Mouse (Mus musculus) ES-E14 (cell line): ENCODE measurements around the gene Best3. TPM values are rescaled to one million over a fixed set of nuclear protein-coding genes. Genes with fewer than 3 reads are reported as not detected.

ENCODE experiments used
- DNase-seq: peaks from one replicate; pipeline ENCODE4 v3.0.0-alpha.2; 2013; ENCODE audit warnings: low read depth, low spot score
- H3K27ac ChIP-seq: 2 replicates; pipeline ENCODE4 v1.5.1; 2012; ENCODE audit warnings: low read depth, mild to moderate bottlenecking, low read length, moderate library complexity, mixed read lengths; ENCODE audit not compliant: poor library complexity, insufficient read depth, severe bottlenecking
- H3K36me3 ChIP-seq: 2 replicates; pipeline ENCODE4 v1.6.1; 2012; ENCODE audit warnings: mild to moderate bottlenecking, low read length, moderate library complexity, mixed read lengths; ENCODE audit not compliant: control insufficient read depth, poor library complexity, insufficient read depth, severe bottlenecking
- H3K4me1 ChIP-seq, 2 experiments: fragments of 150-350 bp in 1 of 2; sonication (generic) in 1 of 2; 2 replicates each; pipeline ENCODE4 v1.6.1; 2012; ENCODE audit warnings: low read length in 2 of 2, mild to moderate bottlenecking in 1 of 2, mixed read lengths in 1 of 2; ENCODE audit not compliant: control insufficient read depth in 2 of 2, insufficient read depth in 2 of 2, poor library complexity in 1 of 2
- H3K4me3 ChIP-seq, 2 experiments: fragments of 150-350 bp in 1 of 2; sonication (generic) in 1 of 2; 2 replicates each; pipeline ENCODE4 v1.5.1; 2012; ENCODE audit warnings: low read length in 2 of 2, low read depth in 1 of 2, mild to moderate bottlenecking in 1 of 2, mixed read lengths in 1 of 2; ENCODE audit not compliant: insufficient read depth in 1 of 2, poor library complexity in 1 of 2, severe bottlenecking in 1 of 2
- H3K9ac ChIP-seq: 2 replicates; pipeline ENCODE4 v1.6.1; 2012; ENCODE audit warnings: low read depth, mild to moderate bottlenecking, low read length, mixed read lengths; ENCODE audit not compliant: poor library complexity, insufficient read depth, severe bottlenecking
- H3K9me3 ChIP-seq: fragments of 150-350 bp; sonication (generic); 2 replicates; pipeline ENCODE4 v1.6.1; 2012; ENCODE audit warnings: low read depth, mild to moderate bottlenecking, low read length; ENCODE audit not compliant: control insufficient read depth, insufficient read depth
- CHD2 ChIP-seq: IDR thresholded peaks from 2 replicates; pipeline ENCODE4 v1.6.1; 2014; ENCODE audit warnings: mild to moderate bottlenecking, low read depth, low read length, inconsistent platforms
- HCFC1 ChIP-seq: IDR thresholded peaks from 2 replicates; pipeline ENCODE4 v1.6.1; 2012; ENCODE audit warnings: low read length, inconsistent platforms, borderline replicate concordance; ENCODE audit not compliant: insufficient read depth
- MAFK ChIP-seq: IDR thresholded peaks from 2 replicates; pipeline ENCODE4 v1.6.1; 2014; ENCODE audit warnings: mild to moderate bottlenecking, low read depth, low read length, inconsistent platforms; ENCODE audit not compliant: insufficient read depth
- ZC3H11A ChIP-seq: IDR thresholded peaks from 2 replicates; pipeline ENCODE4 v1.6.1; 2012; ENCODE audit warnings: low read depth, mild to moderate bottlenecking, inconsistent platforms, low read length, borderline replicate concordance
- ZNF384 ChIP-seq: IDR thresholded peaks from 2 replicates; pipeline ENCODE4 v1.6.1; 2012; ENCODE audit warnings: low read depth, low read length, inconsistent platforms
- in situ Hi-C, 2 experiments: fragments of 600-800 bp; cut with MboI; formaldehyde crosslinking; loops; one replicate each; pipeline ENCODE4 v1.15.1; 2025; ENCODE audit warnings: low sequenced_read_pairs in 2 of 2, inconsistent platforms in 1 of 2; ENCODE audit not compliant: unreplicated experiment in 2 of 2
- total RNA-seq: library from RNA; depleted of rRNA; stranded (reverse); fragments of 300-350 nt; gene quantifications from 2 replicates; pipeline ENCODE4 v1.2.3, GENCODE M21; 2012

Best3 gene
- total RNA-seq, 1 experiment, result 0.36 TPM

GRCm38 (mm10) chr10:117062894-117063253 lies 76.8 kb downstream of the Best3 start:
- H3K9me3 ChIP-seq, result no peaks in the 10 kb centered on the region
- in situ Hi-C loops, result loop anchor here in 1 of 2 experiments (25.0 kb wide), 1 partner anchor 1651 kb away; no protein-coding TSS in a partner anchor
- peak overlapping the region; percentile 95; the same call in 1 of the 2 replicates for H3K27ac ChIP-seq
- TF ChIP-seq CHD2 (no peak), ZC3H11A (no peak), HCFC1 (no peak), ZNF384 (no peak), MAFK (no peak)
- peak overlapping the region; percentile 96 for H3K9ac ChIP-seq
- H3K36me3 ChIP-seq, result peaks cover 37% of the 10 kb centered on the region
- no peak for DNase-seq
- no peaks in the 10 kb centered on the region; a peak in 2 of 4 replicates for H3K4me1 ChIP-seq
- peak overlapping the region; percentile 86 to 99 for H3K4me3 ChIP-seq

GRCm38 (mm10) chr10:117063254-117064021 lies 77.3 kb downstream of the Best3 start, which contains the start of gene Cct2:
Cct2 (minus strand) TSS chr10:117063814.
- Histone ChIP-seq H3K4me1 (no peaks in the 10 kb centered on the region; a peak in 2 of 4 replicates), H3K4me3 (peak within 1 kb of the TSS; percentile 86 to 99), H3K27ac (peak within 1 kb of the TSS; percentile 95), H3K9ac (peak within 1 kb of the TSS; percentile 96), H3K36me3 (peaks cover 31% of the 10 kb centered on the region), H3K9me3 (no peaks in the 10 kb centered on the region)
- in situ Hi-C loops, result loop anchor here in 1 of 2 experiments (25.0 kb wide), 1 partner anchor 1651 kb away; no protein-coding TSS in a partner anchor
- TF ChIP-seq MAFK, result no peak
- TF ChIP-seq ZC3H11A, result no peak
- no peak for TF ChIP-seq CHD2
- TF ChIP-seq ZNF384, result no peak
- peak; percentile 28; the same call in 1 of the 2 replicates for TF ChIP-seq HCFC1
- DNase-seq, result peak; percentile 94

GRCm38 (mm10) chr10:117064076-117064475 lies 78.0 kb downstream of the Best3 start:
- Histone ChIP-seq H3K27ac (no peak overlapping the region), H3K36me3 (peaks cover 25% of the 10 kb centered on the region), H3K4me3 (peak overlapping the region; percentile 27 to 76; a peak in 3 of 4 replicates), H3K4me1 (no peaks in the 10 kb centered on the region; a peak in 1 of 4 replicates), H3K9me3 (no peaks in the 10 kb centered on the region), H3K9ac (peak overlapping the region; percentile 61; the same call in 1 of the 2 replicates)
- no peak for TF ChIP-seq CHD2
- no peak for TF ChIP-seq MAFK
- TF ChIP-seq ZNF384, result no peak
- no peak for TF ChIP-seq ZC3H11A
- TF ChIP-seq HCFC1, result no peak
- no peak for DNase-seq
- in situ Hi-C loops, result loop anchor here in 1 of 2 experiments (25.0 kb wide), 1 partner anchor 1652 kb away; no protein-coding TSS in a partner anchor

- in situ Hi-C loops, result loop anchor here in 1 of 2 experiments (25.0 kb wide), 1 partner anchor 1657 kb away; no protein-coding TSS in a partner anchor
- no peak overlapping the region for H3K4me3 ChIP-seq
Observed at GRCm38 (mm10) chr10:117069109-117069508, 83.0 kb downstream of the Best3 start.

More at GRCm38 (mm10) chr10:117069109-117069508, 83.0 kb downstream of the Best3 start:
- Histone ChIP-seq H3K4me1 (no peaks in the 10 kb centered on the region), H3K27ac (no peak overlapping the region), H3K9ac (no peak overlapping the region), H3K36me3 (peaks cover 6% of the 10 kb centered on the region), H3K9me3 (no peaks in the 10 kb centered on the region)
- TF ChIP-seq ZNF384 (no peak), MAFK (no peak), HCFC1 (no peak), ZC3H11A (no peak), CHD2 (no peak)
- peak; percentile 39 for DNase-seq
